Mouse (Mus musculus) subcutaneous adipose tissue, adult 2 months (tissue): ENCODE data around the gene Six2. TPM values are rescaled to one million over a fixed set of nuclear protein-coding genes. Genes with fewer than 3 reads are reported as not detected.

ENCODE experiments used
- polyA plus RNA-seq: library from polyadenylated mRNA; depleted of rRNA; stranded (reverse); fragments of >200 nt; gene quantifications from 2 replicates; pipeline ENCODE4 v1.2.3, GENCODE M21; 2012; ENCODE audit warnings: low replicate concordance; rRNA removed

The Six2 gene
- 0.07 TPM in 1 of 2 replicates, not detected in the other for polyA plus RNA-seq

DNA sequence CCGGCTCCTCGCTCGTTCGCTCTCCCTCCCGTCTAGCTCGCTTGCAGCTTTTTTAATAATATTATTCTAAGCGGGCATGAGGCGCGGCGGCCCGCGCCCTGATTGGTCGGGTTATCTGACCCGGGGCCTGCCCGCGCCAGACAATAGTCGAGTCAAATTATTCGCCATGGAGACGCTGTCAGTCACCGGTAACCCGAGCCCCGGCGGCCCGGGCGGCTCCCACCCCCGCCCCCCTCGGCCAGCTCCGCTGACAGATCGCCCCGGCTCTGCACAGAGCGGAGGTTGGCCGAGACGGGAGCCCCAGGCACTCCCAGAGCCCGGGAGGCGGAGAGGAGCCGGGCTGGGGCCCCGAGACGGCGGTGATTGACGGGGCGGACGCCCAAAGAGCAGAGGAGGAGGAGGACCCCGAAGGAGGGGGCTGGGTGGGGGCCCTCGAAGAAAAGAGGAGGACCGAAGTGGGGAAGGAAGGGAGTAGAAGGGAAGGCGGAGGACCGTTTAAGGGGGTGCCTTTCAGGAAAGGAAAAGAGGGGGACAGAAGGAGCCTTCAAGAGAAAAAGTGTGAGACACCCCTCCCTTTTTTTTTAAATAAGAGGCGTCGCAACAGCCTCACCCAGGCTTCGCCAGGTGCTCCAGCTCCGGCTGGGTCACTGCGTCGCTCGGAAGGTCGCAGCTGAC, at the start of gene Six2:
Gene Six2 (minus strand): TSS at position 39 of the 675 bp plus-strand sequence.

Other genes starting within 250 kb of the Six2 start
- not detected in 2 replicates for gene Six3, start 74.7 kb downstream of the Six2 start, polyA plus RNA-seq